Mouse (Mus musculus) kidney, adult 2 months (tissue): Measurements from ENCODE around the gene Glrx. TPM values are rescaled to one million over a fixed set of nuclear protein-coding genes. Genes with fewer than 3 reads are reported as not detected.

Source experiments
- DNase-seq: peaks from one replicate; pipeline ENCODE4 v3.0.0; 2021
- H3K27ac ChIP-seq: fragments of 200-500 bp; 2 replicates; pipeline ENCODE4 v1.5.1; 2012; ENCODE audit warnings: low read depth, low read length, control low read depth, inconsistent platforms; ENCODE audit not compliant: insufficient read depth
- H3K27me3 ChIP-seq: fragments of 200-500 bp; replicated peaks from 2 replicates; pipeline ENCODE4 v1.6.1; 2012; ENCODE audit warnings: mild to moderate bottlenecking, moderate library complexity, low read length, inconsistent platforms; ENCODE audit not compliant: control insufficient read depth, insufficient read depth
- H3K36me3 ChIP-seq: fragments of 200-500 bp; 2 replicates; pipeline ENCODE4 v1.6.1; 2012; ENCODE audit warnings: mild to moderate bottlenecking, moderate library complexity, low read length, inconsistent platforms; ENCODE audit not compliant: control insufficient read depth, insufficient read depth
- H3K4me1 ChIP-seq: fragments of 200-500 bp; 2 replicates; pipeline ENCODE4 v1.6.1; 2011; ENCODE audit warnings: low read length; ENCODE audit not compliant: control insufficient read depth, insufficient read depth
- H3K4me3 ChIP-seq: fragments of 200-500 bp; 2 replicates; pipeline ENCODE4 v1.5.1; 2011; ENCODE audit warnings: mild to moderate bottlenecking, low read depth, low read length, control low read depth; ENCODE audit not compliant: insufficient read depth
- CTCF ChIP-seq: fragments of 200-500 bp; conservative IDR thresholded peaks from 2 replicates; pipeline ENCODE4 v1.5.1; 2011; ENCODE audit warnings: low read depth, mild to moderate bottlenecking, control low read depth, low read length, moderate library complexity, mixed read lengths; ENCODE audit not compliant: insufficient read depth, insufficient read length
- POLR2A ChIP-seq: fragments of 200-500 bp; IDR thresholded peaks from one replicate; pipeline ENCODE4 v1.6.1; 2011; ENCODE audit warnings: low read depth, low read length, control low read depth
- WGBS: fragments of 180-500 bp; shearing (Covaris S2); methylation state at CpG from one replicate; pipeline ENCODE4 v1.1.7; 2018; 5-methylcytosine and 5-hydroxymethylcytosine counted together
- polyA plus RNA-seq: library from polyadenylated mRNA; depleted of rRNA; stranded (reverse); fragments of >200 nt; gene quantifications from 2 replicates; pipeline ENCODE4 v1.2.3, GENCODE M21; 2012

The Glrx gene
- polyA plus RNA-seq, 1 experiment = 56.4 TPM

DNA sequence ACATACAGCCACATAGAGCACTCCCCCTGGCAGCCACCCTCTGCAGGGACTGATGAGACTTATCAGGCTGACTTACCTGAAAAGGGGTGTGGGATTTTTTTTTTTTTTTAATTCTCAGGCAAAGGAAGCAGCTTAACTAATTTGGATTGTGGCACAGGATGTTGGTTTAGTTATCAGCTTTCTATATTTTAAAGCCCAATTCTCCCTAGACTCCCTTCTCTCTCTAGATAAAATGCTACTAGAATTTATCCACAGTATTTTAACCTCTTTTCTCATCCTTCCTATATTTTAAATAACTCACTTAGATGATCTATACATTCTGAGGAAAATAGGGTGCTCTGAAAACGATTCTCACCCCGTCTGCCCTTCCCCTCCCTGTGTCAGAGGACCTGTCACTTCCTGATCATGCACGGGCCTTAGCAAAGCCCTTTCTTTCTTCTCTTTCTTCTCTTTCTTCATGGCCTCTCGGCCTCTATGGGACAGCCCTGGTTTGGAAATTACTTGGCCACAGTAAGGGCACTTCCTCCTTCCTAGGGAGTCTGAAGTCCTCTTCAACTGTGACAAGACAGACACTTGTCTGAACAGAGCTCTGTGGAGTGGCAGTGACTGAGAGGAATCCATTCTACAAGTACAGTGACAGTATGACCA lies 6.0 kb downstream of the Glrx start:
- DNase-seq = no peak
- 74% methylated on average over 4 of the region's 4 CpGs for WGBS
- Histone ChIP-seq H3K27ac (no peak overlapping the region), H3K27me3 (no peaks in the 10 kb centered on the region), H3K36me3 (no peaks in the 10 kb centered on the region; the same call in 1 of the 2 replicates), H3K4me3 (no peak overlapping the region), H3K4me1 (peaks cover 9% of the 10 kb centered on the region; the same call in 1 of the 2 replicates)
- TF ChIP-seq POLR2A (no peak), CTCF (no peak)

DNA sequence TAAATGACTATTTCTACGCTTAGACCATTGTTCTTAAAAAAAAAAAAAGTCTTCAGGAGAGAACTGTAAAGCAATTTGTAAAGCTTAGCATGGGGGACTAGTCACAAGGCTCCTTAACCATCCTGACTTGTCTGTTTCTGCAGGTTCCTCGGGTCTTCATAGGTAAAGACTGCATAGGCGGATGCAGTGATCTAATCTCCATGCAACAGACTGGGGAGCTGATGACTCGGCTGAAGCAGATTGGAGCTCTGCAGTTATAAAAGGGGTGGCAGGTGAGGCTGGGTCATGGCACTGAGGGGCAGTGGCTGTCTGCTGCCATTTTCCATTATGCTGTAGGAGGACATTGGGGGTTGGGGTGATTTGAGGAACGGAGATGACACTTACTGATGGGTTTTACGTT lies 7.4 kb downstream of the Glrx start:
- peaks cover 9% of the 10 kb centered on the region; the same call in 1 of the 2 replicates for H3K4me1 ChIP-seq
- 93% methylated on average over 6 of the region's 6 CpGs for WGBS
- no peak for DNase-seq
- TF ChIP-seq CTCF (no peak), POLR2A (no peak)
- H3K27me3 ChIP-seq = no peaks in the 10 kb centered on the region
- H3K4me3 ChIP-seq = no peak overlapping the region
- no peak overlapping the region for H3K27ac ChIP-seq
- H3K36me3 ChIP-seq = no peaks in the 10 kb centered on the region; the same call in 1 of the 2 replicates

DNA sequence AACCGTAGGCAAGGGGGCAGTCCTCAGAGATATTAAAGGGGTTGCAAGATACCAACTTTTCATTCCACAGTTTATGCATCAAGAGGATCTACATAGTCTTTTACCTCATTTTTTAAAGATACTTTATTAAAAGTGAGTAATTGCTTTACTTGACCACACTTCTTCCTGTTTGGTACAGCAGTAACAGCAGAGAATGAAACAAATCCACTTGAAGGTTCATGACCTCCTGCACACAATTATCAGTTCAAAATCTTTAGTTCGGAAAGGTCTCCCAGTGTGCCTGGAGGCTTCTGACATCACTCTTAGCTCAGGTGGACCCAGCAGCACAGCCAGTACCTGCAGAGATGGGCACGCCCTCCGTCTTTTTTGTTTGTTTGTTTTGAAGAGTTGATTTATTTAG lies 12.4 kb downstream of the Glrx start:
- no peak for DNase-seq
- WGBS = 91% methylated on average over 4 of the region's 4 CpGs
- no peak overlapping the region for H3K27ac ChIP-seq
- H3K27me3 ChIP-seq = no peaks in the 10 kb centered on the region
- H3K4me1 ChIP-seq = no peaks in the 10 kb centered on the region
- no peaks in the 10 kb centered on the region; the same call in 1 of the 2 replicates for H3K36me3 ChIP-seq
- H3K4me3 ChIP-seq = no peak overlapping the region
- TF ChIP-seq CTCF = no peak
- no peak for TF ChIP-seq POLR2A

DNA sequence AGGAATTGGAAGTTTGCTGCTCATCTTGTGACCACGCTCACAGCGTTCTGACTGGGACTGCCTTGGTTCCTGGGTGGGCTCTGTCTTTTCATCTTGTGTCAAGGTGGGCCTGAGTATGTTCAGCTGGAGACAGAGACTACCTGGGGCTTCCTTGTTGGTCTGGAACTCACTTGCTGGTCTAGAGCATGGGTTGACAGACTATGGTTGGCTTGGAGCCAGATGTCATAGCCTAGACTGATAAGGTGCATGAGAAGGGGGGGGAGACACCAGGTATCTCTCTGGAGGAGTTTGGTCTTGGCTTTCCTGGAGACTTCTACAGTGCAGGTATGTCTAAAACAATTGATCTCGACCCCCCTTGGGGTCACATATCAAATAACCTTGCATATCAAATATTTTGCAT lies 13.4 kb downstream of the Glrx start:
- 97% methylated on average over 3 of the region's 3 CpGs for WGBS
- Histone ChIP-seq H3K27ac (no peak overlapping the region), H3K36me3 (no peaks in the 10 kb centered on the region; the same call in 1 of the 2 replicates), H3K4me3 (no peak overlapping the region), H3K27me3 (no peaks in the 10 kb centered on the region), H3K4me1 (no peaks in the 10 kb centered on the region)
- DNase-seq = no peak
- TF ChIP-seq CTCF (no peak), POLR2A (no peak)

DNA sequence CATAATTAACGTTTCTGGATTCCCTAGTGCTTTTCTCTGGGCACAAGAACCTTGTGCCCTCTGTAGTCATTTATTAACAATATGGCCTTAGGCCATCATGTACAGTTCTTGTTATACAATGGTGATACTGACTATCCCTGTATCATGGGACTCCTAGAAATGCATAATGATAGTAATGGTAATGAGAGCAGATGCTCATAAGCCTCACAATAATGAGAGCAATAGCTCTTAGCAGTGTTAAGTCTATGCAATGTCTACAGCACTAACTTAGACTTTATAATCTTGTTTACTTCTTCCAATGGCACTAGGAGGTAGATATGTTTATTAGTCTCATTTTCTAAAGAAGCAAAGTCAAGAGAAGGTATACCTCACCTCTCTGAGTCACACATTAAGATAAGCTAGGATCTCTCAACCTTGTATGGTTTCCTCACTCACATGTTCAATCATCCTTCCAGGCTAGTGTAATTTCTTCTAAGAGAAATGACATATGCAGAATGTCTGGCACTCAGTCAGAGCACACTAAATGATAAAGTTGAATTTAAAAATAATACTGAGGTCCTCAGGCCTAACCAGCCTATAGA lies 19.7 kb downstream of the Glrx start:
- no peak for TF ChIP-seq CTCF
- no peak for TF ChIP-seq POLR2A

DNA sequence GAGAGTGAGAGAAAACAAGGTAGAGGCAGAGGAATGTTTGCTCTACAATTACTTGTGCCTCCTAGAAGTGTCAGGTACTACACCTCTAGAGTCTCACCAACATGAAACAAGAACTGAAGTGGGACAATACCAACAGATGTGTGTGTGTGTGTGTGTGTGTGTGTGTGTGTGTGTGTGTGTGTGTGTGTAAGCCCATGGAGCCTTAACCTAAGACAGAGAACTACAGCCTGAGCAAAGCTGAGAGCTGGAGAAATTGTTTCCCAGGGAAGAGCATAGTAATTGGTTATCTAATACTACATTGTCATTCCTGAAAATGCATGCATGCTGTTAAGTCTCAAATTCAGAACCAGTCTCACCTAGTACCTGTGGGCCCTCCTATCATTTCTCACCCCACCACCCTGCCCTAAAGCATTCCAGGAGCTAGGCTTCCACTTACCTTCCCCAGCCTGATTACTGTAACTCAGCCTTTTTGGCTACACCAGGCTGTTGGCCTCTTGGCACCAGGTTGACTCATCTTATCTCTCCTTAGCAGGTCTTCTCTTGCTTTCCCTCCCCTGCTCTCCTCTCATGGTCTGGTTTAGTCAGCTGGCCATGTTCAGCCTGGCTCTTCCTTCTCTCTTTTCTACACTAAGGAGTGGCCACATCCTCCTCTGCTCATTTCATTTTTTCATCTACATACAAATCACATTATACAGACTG lies 26.0 kb downstream of the Glrx start:
- TF ChIP-seq CTCF (no peak), POLR2A (no peak)
- Histone ChIP-seq H3K4me1 (no peaks in the 10 kb centered on the region), H3K27ac (no peak overlapping the region), H3K27me3 (no peaks in the 10 kb centered on the region), H3K4me3 (no peak overlapping the region), H3K36me3 (no peaks in the 10 kb centered on the region)
- no peak for DNase-seq

More for the DNA sequence above, 19.7 kb downstream of the Glrx start:
- DNase-seq = peak; percentile 17
- no peaks in the 10 kb centered on the region for H3K4me1 ChIP-seq
- H3K36me3 ChIP-seq = no peaks in the 10 kb centered on the region
- H3K4me3 ChIP-seq = no peak overlapping the region
- WGBS = 39% methylated on average over 1 of the region's 1 CpGs
- H3K27ac ChIP-seq = no peak overlapping the region
- no peaks in the 10 kb centered on the region for H3K27me3 ChIP-seq

DNA sequence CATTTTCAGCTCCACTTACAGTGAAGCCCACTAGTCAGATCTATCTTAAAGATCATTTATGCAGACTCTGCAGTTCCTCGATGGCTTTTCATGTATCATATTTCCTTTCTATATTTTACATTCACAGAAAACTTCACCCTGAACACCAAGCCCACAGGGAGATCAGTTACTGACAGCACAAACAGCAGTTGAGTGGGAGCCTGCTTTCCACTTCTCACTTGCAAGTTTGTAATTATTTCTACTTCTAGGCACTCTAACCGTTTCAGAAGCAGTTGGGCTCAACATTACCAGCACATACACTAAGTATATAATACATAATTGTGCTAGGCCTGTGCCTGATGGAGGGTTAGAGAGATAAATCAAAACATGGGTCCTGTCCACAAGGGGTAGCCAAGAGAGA lies 28.2 kb downstream of the Glrx start:
- Histone ChIP-seq H3K27me3 (no peaks in the 10 kb centered on the region), H3K36me3 (no peaks in the 10 kb centered on the region), H3K4me1 (no peaks in the 10 kb centered on the region), H3K4me3 (no peak overlapping the region), H3K27ac (no peak overlapping the region)
- TF ChIP-seq CTCF (no peak), POLR2A (no peak)
- no peak for DNase-seq
- 52% methylated on average over 2 of the region's 2 CpGs for WGBS
